Mouse (Mus musculus) mesoderm, embryonic 11.5 days (tissue): Measurements from ENCODE around the gene Fhad1.
"Not testable (repeated sequence)": the region's sequence is repeated elsewhere in the genome, so short reads cannot be mapped to it uniquely, and the experiment has no call there.

Source experiments
- DNase-seq: peaks from one replicate; pipeline ENCODE4 v3.0.0-alpha.2; 2012; ENCODE audit warnings: low read depth, low spot score

Fhad1 gene

DNA sequence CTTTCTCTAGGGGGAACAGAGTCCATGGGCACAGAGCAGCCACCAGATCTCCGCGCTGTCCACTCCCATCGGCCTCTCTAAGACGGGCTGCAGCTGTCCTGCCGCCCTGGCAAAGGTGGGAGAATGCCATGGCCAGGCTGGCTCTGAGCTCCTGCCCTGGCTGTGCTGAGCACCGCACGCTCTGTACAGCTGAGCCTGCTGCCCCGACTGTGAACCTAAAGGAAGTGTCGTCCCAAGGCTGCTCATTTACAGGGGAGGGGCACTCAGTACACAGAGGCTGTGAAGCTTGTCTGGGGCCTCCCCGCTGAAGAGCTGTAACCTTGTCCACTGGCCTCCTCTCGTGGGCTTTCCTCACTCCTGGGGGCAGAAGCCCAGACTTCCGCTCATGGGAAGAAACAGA is 29.6 kb upstream of the Fhad1 start:
- no peak for DNase-seq

DNA sequence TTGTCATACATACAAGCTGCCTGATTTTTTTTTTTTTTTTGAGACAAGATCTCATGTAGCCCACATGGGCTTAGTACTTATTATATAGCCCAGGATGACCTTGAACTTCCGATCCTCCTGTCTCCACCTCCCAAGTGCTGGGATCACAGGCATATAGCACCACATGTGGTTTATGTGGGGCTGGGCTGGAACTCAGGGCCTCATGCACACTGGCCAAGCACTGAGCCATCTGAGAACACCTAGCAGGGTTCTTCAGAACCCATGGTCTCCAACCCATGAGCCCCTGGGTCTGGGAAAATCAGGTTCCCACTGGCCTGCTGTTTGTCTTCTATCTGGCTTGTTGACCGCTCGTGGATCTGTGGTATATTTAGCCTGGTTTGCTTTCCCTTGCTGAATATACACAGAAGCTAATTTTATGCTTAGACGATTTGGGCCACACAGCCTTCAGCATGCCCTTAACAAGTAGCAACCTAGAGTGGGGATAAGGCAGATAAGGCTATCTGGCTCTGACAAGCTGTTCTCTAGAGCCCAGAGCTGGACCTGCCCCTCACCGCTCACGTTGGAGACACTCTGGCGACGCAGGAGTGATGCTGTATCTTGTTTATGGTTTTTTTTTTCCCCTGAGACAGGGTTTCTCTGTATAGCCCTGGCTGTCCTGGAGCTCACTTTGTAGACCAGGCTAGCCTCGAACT is 24.9 kb upstream of the Fhad1 start:
- DNase-seq: no peak

DNA sequence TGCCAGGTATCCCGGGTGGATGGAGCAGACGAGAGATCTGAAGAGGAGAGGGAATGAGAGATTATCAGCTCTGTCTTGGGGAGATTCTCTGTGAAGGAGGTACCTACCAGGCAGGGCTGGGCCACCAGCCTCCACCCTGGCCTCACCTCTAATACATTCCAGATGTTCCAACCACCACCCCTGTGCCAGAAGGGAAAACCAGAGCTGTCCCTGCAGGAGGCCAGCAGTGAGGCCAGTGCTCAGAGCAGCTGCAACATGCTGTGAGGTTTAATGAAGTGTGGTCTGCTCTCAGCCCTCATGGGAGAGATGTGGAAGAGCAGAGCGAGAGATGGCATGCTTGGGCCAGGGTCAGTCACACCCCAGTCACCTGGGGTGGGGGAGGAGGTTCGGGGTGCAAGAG is 23.0 kb upstream of the Fhad1 start:
- peak; percentile 56 for DNase-seq

DNA sequence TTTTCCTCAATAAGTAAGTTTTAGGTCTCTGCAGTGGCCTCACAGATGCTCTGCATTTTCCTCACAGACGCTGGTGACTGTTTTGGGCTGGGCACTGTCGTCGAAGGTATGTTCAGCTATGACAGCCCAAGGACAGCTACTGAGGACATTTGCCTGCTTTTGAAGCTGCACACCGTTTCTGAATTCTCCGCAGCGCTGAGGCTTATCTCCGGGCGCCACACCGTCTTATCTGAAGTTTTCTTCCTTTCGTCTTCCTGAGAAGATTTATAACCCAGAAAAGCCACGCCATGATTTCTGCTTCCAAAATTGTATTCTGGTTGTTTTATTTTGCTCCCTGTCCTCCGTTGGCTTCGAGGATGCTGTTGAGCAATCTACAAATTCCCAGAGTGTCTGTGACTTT is 13.7 kb upstream of the Fhad1 start:
- DNase-seq: no peak

DNA sequence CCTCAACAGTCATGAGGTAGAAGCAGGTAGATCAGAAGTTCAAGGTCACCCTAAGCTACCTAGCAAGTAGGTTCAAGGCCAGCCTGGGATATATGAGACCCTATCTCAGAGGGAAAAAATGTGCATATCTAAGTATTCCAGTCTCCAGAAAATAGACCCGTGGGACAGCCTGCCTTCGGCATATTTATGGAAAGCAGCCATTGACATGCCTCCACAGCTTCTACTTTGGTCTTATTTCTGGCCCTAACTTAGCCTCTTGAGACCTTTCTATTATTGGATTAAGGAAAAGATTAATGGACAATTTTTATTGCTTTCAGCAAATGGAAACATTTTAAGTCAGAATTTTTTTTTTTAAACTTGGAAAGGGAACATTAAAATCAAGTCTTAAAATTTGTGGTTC is 12.1 kb upstream of the Fhad1 start:
- DNase-seq: no peak

DNA sequence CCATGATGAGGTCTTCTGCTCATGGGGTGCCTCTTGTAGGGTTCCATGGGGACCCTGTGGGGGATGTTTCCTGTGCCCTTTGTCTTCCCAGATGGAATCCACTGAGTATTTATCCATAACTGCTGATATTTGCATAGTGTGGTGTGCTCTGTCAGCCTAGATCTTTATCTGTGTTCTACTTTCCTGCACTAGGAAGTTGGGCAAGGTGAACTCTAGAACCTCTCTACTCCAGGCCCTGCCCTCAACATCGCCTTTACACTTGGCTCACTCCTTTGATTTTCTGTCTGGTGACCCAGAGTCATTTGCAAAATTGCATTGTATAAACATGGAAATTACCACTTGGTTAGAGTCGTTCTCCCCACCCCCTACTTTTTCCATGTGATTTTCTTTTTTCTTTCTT is 9.7 kb upstream of the Fhad1 start:
- no peak for DNase-seq

DNA sequence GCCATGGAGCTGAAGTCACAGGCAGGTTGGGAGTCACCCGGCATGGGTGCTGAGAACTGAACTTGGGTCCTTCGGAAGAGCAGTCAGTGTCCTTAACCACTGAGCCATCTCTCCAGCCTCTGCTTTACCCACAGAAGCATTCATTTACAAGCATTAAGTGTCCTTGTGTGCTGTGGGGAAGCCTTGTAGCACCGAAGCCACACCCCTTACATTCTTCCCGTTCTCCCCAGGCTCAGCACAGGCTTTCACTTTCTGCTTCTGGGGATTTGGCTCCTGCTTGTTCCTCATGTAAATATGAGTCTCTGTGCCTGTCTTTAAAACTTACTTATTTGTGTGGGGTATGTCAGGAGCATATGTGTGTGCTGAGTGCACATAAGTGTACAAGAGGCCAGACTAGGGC is 8.3 kb upstream of the Fhad1 start:
- no peak for DNase-seq

DNA sequence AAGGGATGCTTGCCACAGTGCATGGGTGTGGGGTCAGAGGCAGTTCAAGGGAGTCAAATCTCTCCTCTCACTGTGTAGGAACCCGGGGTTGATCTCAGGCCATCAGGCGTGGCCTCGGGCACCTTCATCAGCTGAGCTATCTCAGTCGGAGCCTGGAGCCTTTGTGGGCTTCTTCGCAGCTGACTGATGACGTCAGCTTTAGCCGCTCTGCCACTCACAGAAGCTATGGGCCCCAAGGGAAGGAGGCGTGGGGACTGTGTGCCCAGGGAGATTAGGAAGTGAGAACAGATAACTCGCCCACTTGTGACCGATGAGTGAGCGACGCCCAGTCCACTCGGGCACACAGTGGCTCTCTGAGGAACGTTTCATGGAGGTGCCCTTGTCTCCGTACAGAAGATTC is 2.8 kb upstream of the Fhad1 start:
- peak; percentile 36 for DNase-seq

DNA sequence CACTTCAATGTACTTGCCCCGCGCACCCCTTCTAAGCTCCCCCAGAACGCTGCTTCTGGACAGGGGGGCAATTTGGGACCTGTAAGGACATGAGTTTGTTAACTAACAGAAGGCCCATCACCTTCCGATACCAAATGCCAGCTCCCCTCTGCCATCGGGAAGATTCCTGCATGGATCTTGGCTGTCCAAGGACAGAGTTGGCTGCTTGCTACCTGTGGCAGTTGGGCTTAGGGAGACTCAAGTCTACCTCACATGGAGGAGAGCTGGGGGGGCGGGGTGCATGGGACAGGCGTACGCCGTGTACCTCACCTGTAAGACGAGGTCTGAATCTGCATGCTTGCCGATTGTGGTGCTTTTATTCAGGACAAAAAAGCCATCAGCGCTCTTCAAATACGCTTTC is 3.6 kb downstream of the Fhad1 start:
- no peak for DNase-seq

DNA sequence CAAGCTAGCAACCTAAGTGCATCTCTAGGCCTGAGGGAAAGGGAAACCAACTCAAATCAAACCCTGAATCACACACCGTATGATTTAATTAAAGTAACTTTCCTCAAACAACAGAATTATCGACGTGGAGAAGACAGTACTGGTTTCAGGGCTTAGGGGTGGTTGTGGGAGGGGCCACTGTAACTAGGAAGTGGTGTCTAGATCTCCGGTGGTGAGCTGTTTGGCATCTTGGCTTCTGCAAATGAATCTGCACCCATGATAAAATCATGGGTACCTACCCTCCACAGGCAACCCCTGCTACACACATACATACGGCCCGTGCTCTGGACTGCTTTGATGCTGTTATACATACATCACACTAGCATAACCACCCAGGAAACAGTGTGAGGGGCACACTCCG is 4.4 kb downstream of the Fhad1 start:
- no peak for DNase-seq

DNA sequence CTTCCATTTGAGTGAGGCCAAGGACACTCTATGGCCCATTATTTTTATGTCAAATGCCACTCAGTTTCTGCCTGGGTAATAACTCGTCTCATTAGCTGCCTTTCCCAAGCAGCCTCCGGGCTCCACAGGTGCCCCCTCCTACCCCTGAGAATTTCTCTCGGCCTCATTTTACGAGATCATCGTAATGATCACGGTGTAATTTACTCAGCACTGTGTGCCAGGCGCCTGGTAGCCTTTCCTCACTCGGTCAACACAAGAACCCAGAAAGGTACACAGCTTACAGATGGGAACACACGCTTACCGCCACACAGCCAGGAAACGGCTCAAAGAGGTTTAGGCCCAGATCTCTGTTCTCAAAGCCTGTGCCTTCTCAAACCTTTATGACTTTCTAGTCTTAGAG is 6.7 kb downstream of the Fhad1 start:
- DNase-seq: no peak

DNA sequence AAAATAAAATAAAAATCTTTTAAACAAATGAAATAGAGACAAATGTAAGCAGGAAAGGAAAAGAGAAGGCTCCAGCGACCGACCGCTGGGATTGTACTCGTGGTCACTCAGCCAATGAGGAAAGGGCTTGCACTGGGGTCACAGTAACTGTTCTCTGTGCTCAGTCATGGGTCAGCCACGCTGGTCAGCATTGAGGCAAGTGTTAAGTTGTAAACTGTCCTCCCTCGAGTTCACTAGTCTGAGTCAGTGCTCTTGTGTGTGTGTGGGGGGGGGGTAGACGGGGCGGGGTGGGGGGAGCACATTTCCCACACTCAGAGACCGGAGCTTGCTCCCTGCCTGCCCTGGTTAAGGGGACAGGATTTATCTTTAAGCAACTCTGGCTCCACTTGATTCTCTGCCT is 14.3 kb downstream of the Fhad1 start:
- no peak for DNase-seq

DNA sequence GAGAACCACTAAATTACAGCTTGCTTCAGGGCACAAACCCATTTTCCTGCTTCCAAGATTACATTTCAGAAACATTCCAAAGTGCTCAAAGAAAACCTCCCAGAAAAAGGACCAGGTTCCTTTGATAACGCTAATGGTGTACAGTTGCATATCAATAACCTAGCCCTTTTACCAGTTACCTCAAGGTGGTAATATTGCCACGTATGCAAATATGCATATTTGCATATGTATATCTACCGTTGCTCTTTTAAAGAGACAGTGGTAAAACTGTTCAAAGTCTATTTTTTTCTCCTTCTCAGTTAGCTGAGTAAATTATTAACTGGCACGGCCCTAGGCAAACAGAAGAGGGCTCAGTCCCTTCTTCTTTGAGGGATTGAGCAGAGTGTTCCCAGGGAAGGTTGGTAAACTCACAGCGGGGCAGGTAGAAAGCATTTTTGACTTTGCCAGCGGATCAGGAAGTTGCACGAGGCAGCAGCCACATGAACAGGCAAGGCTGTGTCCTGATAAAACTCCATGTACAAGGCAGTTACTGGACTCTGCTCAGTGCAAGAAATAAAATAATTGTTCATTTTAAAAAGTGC is 15.3 kb downstream of the Fhad1 start:
- DNase-seq: no peak

DNA sequence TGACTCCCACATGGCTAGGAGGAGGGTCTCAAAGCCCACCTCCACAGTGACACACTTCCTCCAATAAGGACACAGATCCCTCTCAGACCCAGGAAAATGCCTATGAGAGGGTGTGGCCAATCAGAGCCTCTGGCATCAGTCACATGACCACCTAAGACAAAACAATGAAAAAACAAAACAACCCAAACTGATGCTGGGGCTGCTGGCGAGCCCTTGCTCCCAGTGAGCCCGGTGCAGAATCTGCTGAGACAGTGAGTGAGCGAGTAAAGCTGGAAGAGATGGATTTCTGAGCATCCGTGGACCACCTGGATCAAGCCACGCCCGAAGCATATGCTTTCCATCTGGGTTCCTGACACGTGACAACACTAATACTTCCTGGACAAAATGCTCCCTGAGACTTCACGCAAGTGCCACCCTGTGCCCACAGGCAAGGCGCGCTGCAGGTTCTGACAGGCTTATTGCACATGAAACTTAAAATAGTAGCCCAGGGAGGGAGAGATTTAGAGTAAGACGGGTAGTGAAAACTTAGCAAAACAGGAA is 16.5 kb downstream of the Fhad1 start:
- DNase-seq: peak; percentile 45

DNA sequence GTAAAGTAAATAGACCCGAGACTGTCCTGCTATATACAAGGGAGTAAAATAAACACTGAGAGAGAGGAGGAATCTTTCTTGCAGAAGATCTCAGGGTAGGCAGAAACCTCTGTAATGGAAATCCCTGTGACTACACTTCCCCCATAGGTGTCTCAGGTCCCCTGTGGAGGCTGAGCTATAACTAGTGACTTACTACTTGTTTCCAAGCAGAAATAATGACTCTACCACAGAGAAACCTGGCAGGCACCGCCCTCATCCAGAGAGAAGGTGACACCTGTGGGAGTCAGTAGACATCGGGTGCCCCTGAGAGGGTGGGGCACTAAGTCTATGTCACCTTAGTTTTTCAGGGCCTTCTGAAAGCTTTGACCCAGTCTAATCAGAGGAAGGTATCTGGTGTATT is 18.0 kb downstream of the Fhad1 start:
- no peak for DNase-seq

DNA sequence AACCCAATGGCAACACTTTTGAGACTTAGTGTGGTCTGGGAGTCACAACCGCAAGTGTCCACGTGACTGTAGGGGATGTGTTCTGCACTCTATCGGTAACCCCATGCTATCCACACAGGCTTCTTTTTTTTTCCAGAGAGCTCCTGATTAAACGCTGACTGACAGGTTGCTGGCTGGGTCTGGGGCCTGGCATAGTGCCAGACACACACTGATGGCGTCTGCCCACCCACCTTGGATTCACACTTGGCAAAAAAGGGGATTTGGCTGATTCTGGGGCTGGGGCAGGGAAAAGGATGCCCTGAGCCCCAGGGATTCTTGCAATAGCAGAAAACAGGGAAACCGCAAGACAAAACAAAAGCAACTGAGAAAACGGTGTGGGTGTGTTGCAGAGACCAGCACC is 18.8 kb downstream of the Fhad1 start:
- DNase-seq: no peak

DNA sequence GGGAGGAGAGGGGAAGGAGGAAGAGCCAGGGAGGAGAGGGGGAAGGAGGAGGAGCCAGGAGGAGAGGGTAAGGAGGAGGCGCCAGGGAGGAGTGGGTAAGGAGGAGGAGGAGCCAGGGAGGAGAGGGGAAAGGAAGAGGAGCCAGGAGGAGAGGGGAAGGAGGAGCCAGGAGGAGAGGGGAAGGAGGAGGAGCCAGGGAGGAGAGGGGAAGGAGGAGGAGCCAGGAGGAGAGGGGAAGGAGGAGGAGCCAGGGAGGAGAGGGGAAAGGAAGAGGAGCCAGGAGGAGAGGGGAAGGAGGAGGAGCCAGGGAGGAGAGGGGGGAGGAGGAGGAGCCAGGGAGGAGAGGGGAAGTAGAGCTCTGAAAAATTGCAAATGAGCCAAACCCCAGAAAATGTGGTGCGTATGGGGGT is 20.8 kb downstream of the Fhad1 start:
- not testable (repeated sequence) for DNase-seq

DNA sequence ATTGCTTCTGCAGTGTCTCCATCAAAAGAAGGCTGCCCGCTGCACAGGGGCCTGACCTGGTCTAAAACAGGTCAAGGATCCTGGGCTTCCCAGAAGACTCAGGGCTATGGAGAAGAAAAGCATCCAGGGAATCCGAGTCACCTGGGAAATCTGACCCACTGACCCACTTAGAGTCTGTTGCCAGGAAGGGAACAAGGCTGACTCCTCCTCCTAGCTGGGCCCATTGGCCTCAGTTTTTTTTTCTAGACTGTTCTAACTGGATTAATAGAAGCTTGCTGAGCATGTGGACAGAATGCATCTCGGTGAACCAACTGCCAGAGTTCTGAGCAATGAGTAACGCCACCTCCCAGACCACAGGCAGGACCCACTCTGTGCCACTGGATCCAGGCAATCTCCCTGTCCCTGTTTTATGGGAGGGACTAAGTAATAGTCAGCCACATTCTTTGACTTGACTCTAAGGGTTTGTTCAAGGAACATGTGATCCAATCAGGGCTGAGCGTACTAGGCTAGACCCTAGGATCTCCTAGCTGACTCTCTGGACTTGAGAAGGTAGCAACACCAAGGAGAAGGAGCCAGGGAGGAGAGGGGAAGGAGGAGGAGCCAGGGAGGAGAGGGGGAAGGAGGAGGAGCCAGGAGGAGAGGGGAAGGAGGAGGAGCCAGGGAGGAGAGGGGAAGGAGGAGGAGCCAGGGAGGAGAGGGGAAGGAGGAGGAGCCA is 21.4 kb downstream of the Fhad1 start:
- DNase-seq: no peak

DNA sequence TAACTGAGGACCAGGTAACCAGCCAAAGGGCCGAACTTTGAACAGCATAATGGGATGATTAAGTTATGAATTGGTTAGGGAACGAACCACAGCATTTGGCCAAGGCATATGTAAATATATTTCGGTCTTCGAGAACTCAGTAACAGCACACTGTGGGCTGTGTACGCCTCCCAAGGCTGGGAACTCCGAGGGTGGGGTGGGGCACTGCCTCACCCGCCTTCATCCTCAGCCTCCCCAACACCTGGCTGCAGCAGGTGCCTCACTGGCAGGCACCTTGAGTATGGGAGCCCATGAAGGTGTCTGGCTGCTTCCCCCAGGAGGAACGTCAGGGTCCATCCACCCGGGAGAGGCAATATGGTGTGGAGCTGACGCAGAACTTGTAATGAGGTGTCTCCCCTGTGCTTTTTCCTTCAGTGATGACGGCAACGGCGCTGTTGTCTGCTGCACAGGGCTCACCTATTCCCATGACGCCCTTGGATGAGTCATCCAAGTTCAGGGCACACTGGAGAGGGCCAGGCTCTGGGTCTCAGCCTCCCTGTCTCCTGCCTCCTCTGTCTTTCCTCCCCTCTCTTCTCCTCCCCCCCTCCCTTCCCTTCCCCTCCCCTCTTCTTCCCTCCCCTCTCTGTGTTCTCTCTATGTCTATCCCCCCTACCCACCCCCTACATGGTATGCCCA is 22.2 kb downstream of the Fhad1 start:
- DNase-seq: no peak

DNA sequence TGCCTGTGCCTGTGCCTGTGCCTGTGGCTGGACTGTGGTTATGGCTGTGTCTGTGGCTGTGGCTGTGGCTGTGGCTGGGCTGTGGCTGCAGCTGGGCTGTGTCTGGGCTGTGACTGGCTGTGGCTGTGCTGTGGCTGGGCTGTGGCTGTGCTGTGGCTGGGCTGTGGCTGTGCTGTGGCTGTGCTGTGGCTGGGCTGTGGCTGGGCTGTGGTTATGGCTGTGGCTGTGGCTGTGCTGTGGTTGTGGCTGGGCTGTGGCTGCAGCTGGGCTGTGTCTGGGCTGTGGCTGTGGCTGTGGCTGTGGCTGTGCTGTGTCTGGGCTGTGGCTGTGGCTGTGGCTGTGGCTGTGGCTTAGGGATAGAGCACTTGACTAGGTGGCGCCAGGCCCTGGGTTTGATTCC is 26.7 kb downstream of the Fhad1 start:
- DNase-seq: no peak

DNA sequence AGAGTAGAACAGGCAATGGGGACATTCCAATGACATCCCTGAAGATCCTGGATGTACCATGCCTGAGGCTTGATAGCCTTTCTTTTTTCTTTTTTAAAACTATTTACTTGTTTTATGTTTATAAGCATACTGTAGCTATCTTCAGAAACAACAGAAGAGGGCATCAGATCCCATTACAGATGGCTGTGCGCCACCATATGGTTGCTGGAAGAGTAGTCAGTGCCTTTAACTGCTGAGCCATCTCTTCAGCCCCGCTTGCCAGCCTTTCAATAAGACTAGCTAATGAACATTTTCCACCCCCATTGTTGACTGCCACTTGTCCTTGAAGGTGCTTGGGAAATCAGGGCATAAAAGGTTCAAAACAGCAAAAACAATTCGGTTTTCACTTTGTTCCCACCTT is 31.2 kb downstream of the Fhad1 start:
- DNase-seq: no peak

DNA sequence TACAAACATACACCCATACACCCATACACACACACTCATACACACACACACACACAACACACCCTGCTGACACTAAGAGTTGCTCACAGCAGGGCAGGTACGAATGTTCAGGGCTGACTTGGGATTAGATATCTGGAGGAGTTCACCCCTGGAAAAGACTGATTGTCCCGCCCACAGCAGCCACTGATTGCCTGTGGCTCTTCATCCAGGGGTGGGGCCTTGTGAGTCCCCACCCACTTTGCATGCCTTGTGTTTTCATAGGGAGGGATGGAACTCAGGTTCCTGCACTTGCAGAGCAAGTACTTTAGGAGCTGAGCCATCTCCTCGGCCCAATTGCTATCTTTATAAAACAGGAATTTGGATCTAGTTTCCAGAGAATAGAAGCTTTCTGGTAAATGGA is 33.4 kb downstream of the Fhad1 start:
- DNase-seq: no peak
